Mouse (Mus musculus) bone marrow, adult 2 months (tissue): Measurements from ENCODE around the gene Selenof. TPM values are rescaled to one million over a fixed set of nuclear protein-coding genes. Genes with fewer than 3 reads are reported as not detected.

Source experiments
- H3K27ac ChIP-seq: fragments of 200-500 bp; 2 replicates; pipeline ENCODE4 v1.5.1; 2012; ENCODE audit warnings: low read depth, mild to moderate bottlenecking, control low read depth, inconsistent platforms, low read length; ENCODE audit not compliant: control insufficient read depth, poor library complexity, insufficient read depth
- H3K4me1 ChIP-seq: fragments of 200-500 bp; 2 replicates; pipeline ENCODE4 v1.6.1; 2011; ENCODE audit warnings: low read length; ENCODE audit not compliant: control insufficient read depth, insufficient read depth
- H3K4me3 ChIP-seq: fragments of 200-500 bp; replicated peaks from 2 replicates; pipeline ENCODE3; 2011; ENCODE audit warnings: mild to moderate bottlenecking, low read depth, low read length, control low read depth; ENCODE audit not compliant: control insufficient read depth
- CTCF ChIP-seq: fragments of 200-500 bp; IDR thresholded peaks from 2 replicates; pipeline ENCODE4 v1.5.1; 2011; ENCODE audit warnings: low read length, control low read depth; ENCODE audit not compliant: control insufficient read depth, insufficient read depth
- POLR2A ChIP-seq: fragments of 200-500 bp; IDR thresholded peaks from 2 replicates; pipeline ENCODE4 v1.6.1; 2011; ENCODE audit warnings: low read depth, mild to moderate bottlenecking, control low read depth, low read length, borderline replicate concordance; ENCODE audit not compliant: control insufficient read depth
- WGBS: fragments of 180-500 bp; shearing (Covaris S2); methylation state at CpG from one replicate; pipeline ENCODE4 v1.1.7; 2018; 5-methylcytosine and 5-hydroxymethylcytosine counted together
- polyA plus RNA-seq: library from polyadenylated mRNA; stranded (reverse); fragments of >200 nt; gene quantifications from 2 replicates; pipeline ENCODE4 v1.2.4, GENCODE M21; 2011; ENCODE audit warnings: low replicate concordance; ENCODE audit not compliant: missing spikeins, insufficient read depth, insufficient read length

Selenof gene
- polyA plus RNA-seq, 1 experiment, result 59.6 TPM

DNA sequence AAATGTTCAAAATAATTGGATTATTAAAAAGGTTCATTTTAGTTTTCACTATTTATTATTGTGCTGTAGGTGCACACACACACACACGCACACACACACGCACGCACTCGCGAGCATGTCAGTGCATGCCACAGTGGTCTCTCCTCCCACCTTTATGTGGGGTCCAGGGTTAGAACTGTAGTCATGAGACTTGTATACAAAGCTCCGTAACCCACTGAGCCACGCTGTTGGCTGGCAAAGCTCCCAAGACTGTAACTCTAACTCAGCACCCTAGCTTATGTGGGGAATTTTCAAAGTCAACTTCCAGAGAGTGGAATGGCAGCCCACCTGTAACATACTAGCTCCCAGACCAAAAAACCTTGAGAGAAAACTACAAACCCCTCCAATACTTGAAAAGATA is 25.0 kb upstream of the Selenof start:
- Histone ChIP-seq H3K4me3 (no peak overlapping the region), H3K27ac (no peak overlapping the region), H3K4me1 (no peaks in the 10 kb centered on the region; the same call in 1 of the 2 replicates)
- WGBS, result 91% methylated on average over 7 of the region's 7 CpGs
- TF ChIP-seq CTCF, result no peak
- no peak for TF ChIP-seq POLR2A

DNA sequence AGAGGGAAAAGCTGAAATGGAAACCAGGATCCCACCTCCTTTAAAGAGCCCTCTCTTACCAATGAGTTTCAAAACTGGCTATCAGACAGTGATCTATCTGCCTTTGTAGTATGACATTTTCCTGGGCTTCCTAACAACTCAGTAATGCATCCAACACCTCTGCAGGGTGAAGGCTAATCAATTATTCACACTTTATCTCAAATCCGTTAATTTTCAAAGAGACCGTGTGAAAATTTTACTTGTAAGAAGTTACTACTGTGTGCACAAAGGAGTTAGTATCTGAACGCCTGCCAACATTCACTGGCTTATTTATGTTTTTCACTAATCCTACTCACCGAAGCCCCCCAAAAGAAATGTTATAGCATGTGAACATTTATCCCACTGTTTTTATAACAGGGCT is 24.3 kb upstream of the Selenof start:
- WGBS, result 73% methylated on average over 4 of the region's 4 CpGs
- Histone ChIP-seq H3K4me3 (no peak overlapping the region), H3K4me1 (no peaks in the 10 kb centered on the region; the same call in 1 of the 2 replicates), H3K27ac (no peak overlapping the region)
- TF ChIP-seq CTCF, result no peak
- TF ChIP-seq POLR2A, result no peak

DNA sequence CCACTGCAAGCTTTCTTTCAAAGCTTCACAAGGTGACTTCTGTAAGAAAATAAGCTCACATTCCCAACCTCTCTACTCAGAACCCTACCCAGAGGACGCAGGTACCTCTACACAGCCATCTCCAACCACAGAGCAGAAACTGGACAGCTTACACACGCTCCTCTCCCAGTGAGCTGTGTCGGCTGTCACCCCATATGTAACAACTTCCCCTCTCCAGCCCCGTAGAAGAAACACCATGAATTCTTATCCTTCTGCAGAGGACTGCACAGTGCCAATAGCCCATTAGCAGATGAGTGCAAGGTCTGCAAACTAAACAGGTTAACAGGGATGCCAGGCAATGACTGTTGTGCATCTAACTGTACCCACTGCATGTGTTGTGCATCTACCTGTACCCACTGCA is 23.6 kb upstream of the Selenof start:
- Histone ChIP-seq H3K27ac (no peak overlapping the region), H3K4me3 (no peak overlapping the region), H3K4me1 (no peaks in the 10 kb centered on the region; the same call in 1 of the 2 replicates)
- TF ChIP-seq CTCF, result no peak
- WGBS, result 5% methylated on average over 4 of the region's 4 CpGs

DNA sequence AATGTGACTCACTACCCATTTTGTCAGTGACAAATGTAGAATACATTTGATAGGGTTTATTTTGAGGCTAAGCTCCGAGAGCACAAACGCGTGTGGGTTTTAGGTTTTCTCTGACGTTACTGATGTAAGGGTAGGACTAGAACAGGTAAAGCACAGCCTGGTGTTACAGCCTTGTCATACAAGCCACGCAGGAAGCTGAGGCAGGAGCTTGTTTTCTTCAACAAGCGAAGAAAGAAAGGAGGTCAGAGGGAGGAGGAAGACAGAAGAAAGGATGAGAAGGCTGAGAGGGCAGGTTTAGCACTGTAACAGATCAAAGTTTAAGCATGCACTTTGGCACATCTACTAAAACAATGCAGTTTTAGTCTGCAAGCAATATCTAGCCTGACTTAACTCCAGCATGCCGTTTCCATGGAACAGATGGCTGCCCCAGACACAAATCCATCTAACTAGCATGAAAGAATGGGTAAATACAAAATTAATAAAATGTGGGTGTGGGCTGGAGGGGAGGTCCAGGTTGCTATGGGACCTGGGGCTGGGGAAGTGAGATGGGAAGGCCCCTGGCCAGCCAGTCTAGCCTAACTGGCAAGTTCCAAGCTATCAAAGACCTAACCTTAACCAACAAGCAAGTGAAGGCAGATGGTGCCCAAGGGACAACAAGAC is 21.8 kb upstream of the Selenof start:
- Histone ChIP-seq H3K4me1 (peaks cover 1% of the 10 kb centered on the region; the same call in 1 of the 2 replicates), H3K4me3 (no peak overlapping the region)
- TF ChIP-seq POLR2A (no peak), CTCF (no peak)

DNA sequence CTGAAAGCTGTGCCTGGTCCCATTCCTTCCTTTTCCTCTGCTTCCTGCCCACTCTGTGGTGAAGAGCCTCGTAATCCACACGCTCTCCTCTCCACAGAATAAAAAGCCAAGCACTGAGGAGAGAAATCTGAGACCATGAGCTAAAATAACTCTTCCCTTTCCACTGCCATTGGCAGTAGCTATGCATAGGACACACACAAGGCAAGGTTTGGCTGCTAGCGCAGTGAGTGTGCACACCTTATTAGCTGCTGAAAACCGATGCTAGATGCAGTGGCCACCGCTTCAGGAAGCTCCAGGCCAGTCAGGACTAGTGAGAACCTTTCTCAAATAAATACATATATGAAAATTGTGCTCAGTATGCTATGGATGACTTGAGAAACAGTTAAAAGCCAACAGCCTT is 20.1 kb upstream of the Selenof start:
- no peak overlapping the region for H3K4me3 ChIP-seq
- WGBS, result 85% methylated on average over 5 of the region's 5 CpGs
- H3K4me1 ChIP-seq, result peaks cover 1% of the 10 kb centered on the region; the same call in 1 of the 2 replicates
- TF ChIP-seq CTCF, result no peak
- TF ChIP-seq POLR2A, result no peak
- no peak overlapping the region for H3K27ac ChIP-seq

More for the DNA sequence above, 21.8 kb upstream of the Selenof start:
- WGBS, result 75% methylated on average over 7 of the region's 7 CpGs
- H3K27ac ChIP-seq, result no peak overlapping the region

DNA sequence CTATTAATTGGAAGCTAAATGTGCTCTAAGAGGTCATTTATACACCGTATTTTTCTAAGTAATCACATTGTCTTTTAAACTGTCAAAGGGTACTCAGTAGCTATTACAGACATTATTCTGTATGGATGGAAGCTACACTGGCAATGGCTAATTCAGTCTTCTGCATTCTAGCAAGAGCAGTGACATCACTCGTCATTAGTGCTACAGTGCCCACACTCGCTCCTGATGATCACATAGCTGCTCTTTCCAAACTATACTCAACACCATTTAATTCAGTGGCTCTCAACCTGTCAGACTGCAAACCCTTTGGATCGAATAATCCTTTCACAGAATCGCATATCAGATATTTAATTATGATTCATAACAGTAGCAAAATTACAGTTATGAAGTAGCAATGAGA is 19.4 kb upstream of the Selenof start:
- no peak overlapping the region for H3K27ac ChIP-seq
- H3K4me3 ChIP-seq, result no peak overlapping the region
- WGBS, result 80% methylated on average over 5 of the region's 5 CpGs
- peaks cover 1% of the 10 kb centered on the region; the same call in 1 of the 2 replicates for H3K4me1 ChIP-seq
- no peak for TF ChIP-seq POLR2A
- no peak for TF ChIP-seq CTCF

DNA sequence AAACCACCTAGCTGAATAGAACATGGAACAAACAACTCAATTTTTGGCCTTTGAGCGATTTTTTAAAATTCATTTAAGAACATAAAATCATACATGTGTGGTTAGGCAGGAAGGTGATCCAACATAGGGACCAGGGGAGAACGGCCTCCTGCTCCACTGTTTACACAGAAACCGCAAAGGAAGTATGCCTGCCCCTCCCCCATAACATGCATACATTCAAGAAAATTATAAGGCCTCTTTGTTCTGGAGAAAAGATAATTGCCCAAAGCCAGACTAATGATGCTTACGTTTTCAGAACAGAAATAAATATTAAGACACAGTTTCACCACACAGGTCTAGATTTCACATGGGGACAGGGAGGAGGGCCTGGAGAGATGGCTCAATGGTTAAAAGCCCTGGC is 18.7 kb upstream of the Selenof start:
- Histone ChIP-seq H3K27ac (no peak overlapping the region), H3K4me1 (peaks cover 1% of the 10 kb centered on the region; the same call in 1 of the 2 replicates), H3K4me3 (no peak overlapping the region)
- 21% methylated on average over 4 of the region's 4 CpGs for WGBS
- TF ChIP-seq CTCF (no peak), POLR2A (no peak)

DNA sequence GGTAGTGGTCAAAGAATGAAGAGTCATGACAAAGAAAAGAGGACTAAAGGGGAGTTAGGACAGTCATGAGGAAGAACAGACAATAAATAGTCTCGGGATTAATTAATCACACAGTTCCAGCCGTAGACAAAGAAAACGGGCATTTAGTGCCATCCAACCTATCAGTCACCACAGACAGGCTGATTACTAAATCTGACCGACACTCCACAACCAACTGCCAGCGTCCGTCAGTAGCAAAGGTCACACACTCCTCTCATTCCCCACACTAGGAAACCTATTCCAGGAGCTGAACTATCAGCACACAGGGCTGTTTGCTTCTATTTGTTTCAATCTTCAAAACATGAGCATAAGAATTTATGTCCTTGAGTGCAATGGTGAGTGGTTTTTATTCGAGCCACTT is 16.2 kb upstream of the Selenof start:
- 63% methylated on average over 7 of the region's 7 CpGs for WGBS
- TF ChIP-seq CTCF, result no peak
- TF ChIP-seq POLR2A, result no peak
- Histone ChIP-seq H3K4me1 (peaks cover 1% of the 10 kb centered on the region; the same call in 1 of the 2 replicates), H3K27ac (no peak overlapping the region), H3K4me3 (no peak overlapping the region)

DNA sequence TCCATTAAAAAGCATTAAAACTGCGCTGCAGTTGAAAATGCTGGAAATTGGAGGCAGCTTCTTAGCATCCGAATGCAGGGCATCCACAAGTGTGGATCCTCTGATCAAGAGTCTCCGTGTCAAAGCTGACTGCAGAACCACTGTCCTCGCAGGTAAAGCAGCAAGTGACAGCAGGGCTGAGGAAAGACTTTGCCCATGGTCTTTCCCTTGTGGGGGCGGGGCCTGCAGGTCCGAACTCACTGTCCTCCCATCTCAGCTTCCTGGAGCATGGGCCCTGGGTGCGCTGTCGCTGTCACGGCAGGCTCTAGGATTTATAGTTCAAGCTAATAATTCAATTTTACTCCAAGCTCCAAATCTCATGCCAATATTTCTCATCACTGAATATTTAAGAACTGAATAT is 15.6 kb upstream of the Selenof start:
- peaks cover 1% of the 10 kb centered on the region; the same call in 1 of the 2 replicates for H3K4me1 ChIP-seq
- TF ChIP-seq POLR2A (no peak), CTCF (no peak)
- H3K4me3 ChIP-seq, result no peak overlapping the region
- H3K27ac ChIP-seq, result no peak overlapping the region
- 87% methylated on average over 9 of the region's 9 CpGs for WGBS
